Mouse (Mus musculus): Measurements from ENCODE around the gene Noc3l. TPM values are rescaled to one million over a fixed set of nuclear protein-coding genes. Genes with fewer than 3 reads are reported as not detected.

The Noc3l gene
- polyA plus RNA-seq (2014; fragmentation: Nextera tagmentation; extraction: Ambion mirVana), result 11.2 and 11.6 TPM in 2 replicates

GRCm38 (mm10) chr19:38818766-38819426 is at the start of gene Noc3l:
Noc3l (minus strand) TSS chr19:38819237.
- Histone ChIP-seq H3K9ac (ENCODE audit: low read length) (peak within 1 kb of the TSS; percentile 70), H3K27ac (ENCODE audit: low read depth, low read length) (0 out of 2 replicates have a peak within 1 kb of the TSS, but pooled peaks have one; percentile 17), H3K4me2 (ENCODE audit: low read depth) (peak within 1 kb of the TSS; percentile 73), H3K36me3 (ENCODE audit: control insufficient read depth, insufficient read depth, low read length) (no peaks in the 10 kb centered on the region; the same call in 1 of the 2 replicates), H3K4me3 (ENCODE audit: low read depth, low read length) (peak within 1 kb of the TSS; percentile 85), H3K4me1 (ENCODE audit: control insufficient read depth, insufficient read depth, low read length) (peaks cover 4% of the 10 kb centered on the region; the same call in 1 of the 2 replicates), H3K9me3 (ENCODE audit: control insufficient read depth, low read length) (no peaks in the 10 kb centered on the region), H3K27me3 (ENCODE audit: control insufficient read depth, insufficient read depth, low read length) (no peaks in the 10 kb centered on the region)
- ATAC-seq (ENCODE audit: insufficient read depth, low FRiP score, low TSS enrichment) (peak; percentile 94), DNase-seq (ENCODE audit: low spot score) (peak; percentile 96)
- under 1% methylated on average over 36 of the region's 38 CpGs for WGBS

GRCm38 (mm10) chr19:38862523-38862922 is 43.5 kb upstream of the Noc3l start:
- H3K4me1 ChIP-seq (ENCODE audit: control insufficient read depth, insufficient read depth, low read length), result no peaks in the 10 kb centered on the region
- H3K4me3 ChIP-seq (ENCODE audit: low read depth, low read length), result no peak overlapping the region
- no peak overlapping the region for H3K27ac ChIP-seq (ENCODE audit: low read depth, low read length)
- DNase-seq (ENCODE audit: low spot score) (no peak), ATAC-seq (ENCODE audit: insufficient read depth, low FRiP score, low TSS enrichment) (no peak)
- H3K4me2 ChIP-seq (ENCODE audit: low read depth), result no peak overlapping the region
- H3K9ac ChIP-seq (ENCODE audit: low read length), result no peak overlapping the region
- no peaks in the 10 kb centered on the region for H3K36me3 ChIP-seq (ENCODE audit: control insufficient read depth, insufficient read depth, low read length)
- H3K27me3 ChIP-seq (ENCODE audit: control insufficient read depth, insufficient read depth, low read length), result no peaks in the 10 kb centered on the region
- 94% methylated on average over 6 of the region's 6 CpGs for WGBS
- no peaks in the 10 kb centered on the region for H3K9me3 ChIP-seq (ENCODE audit: control insufficient read depth, low read length)

GRCm38 (mm10) chr19:38858224-38858623 is 39.2 kb upstream of the Noc3l start:
- WGBS, result 93% methylated on average over 3 of the region's 3 CpGs
- H3K4me2 ChIP-seq (ENCODE audit: low read depth), result no peak overlapping the region
- H3K36me3 ChIP-seq (ENCODE audit: control insufficient read depth, insufficient read depth, low read length), result no peaks in the 10 kb centered on the region
- no peak for ATAC-seq (ENCODE audit: insufficient read depth, low FRiP score, low TSS enrichment)
- H3K9me3 ChIP-seq (ENCODE audit: control insufficient read depth, low read length), result no peaks in the 10 kb centered on the region
- no peaks in the 10 kb centered on the region for H3K27me3 ChIP-seq (ENCODE audit: control insufficient read depth, insufficient read depth, low read length)
- H3K4me3 ChIP-seq (ENCODE audit: low read depth, low read length), result no peak overlapping the region
- H3K27ac ChIP-seq (ENCODE audit: low read depth, low read length), result no peak overlapping the region
- H3K9ac ChIP-seq (ENCODE audit: low read length), result no peak overlapping the region
- DNase-seq (ENCODE audit: low spot score), result no peak
- no peaks in the 10 kb centered on the region for H3K4me1 ChIP-seq (ENCODE audit: control insufficient read depth, insufficient read depth, low read length)

GRCm38 (mm10) chr19:38846373-38846772 is 27.3 kb upstream of the Noc3l start:
- H3K4me2 ChIP-seq (ENCODE audit: low read depth), result no peak overlapping the region
- DNase-seq (ENCODE audit: low spot score) (no peak), ATAC-seq (ENCODE audit: insufficient read depth, low FRiP score, low TSS enrichment) (no peak)
- H3K4me1 ChIP-seq (ENCODE audit: control insufficient read depth, insufficient read depth, low read length), result no peaks in the 10 kb centered on the region
- no peak overlapping the region for H3K9ac ChIP-seq (ENCODE audit: low read length)
- H3K9me3 ChIP-seq (ENCODE audit: control insufficient read depth, low read length), result no peaks in the 10 kb centered on the region
- 93% methylated on average over 2 of the region's 2 CpGs for WGBS
- no peaks in the 10 kb centered on the region for H3K36me3 ChIP-seq (ENCODE audit: control insufficient read depth, insufficient read depth, low read length)
- H3K27ac ChIP-seq (ENCODE audit: low read depth, low read length), result no peak overlapping the region
- H3K27me3 ChIP-seq (ENCODE audit: control insufficient read depth, insufficient read depth, low read length), result no peaks in the 10 kb centered on the region
- no peak overlapping the region for H3K4me3 ChIP-seq (ENCODE audit: low read depth, low read length)

GRCm38 (mm10) chr19:38844817-38845216 is 25.8 kb upstream of the Noc3l start:
- 80% methylated on average over 5 of the region's 5 CpGs for WGBS
- DNase-seq (ENCODE audit: low spot score) (no peak), ATAC-seq (ENCODE audit: insufficient read depth, low FRiP score, low TSS enrichment) (no peak)
- Histone ChIP-seq H3K4me1 (ENCODE audit: control insufficient read depth, insufficient read depth, low read length) (no peaks in the 10 kb centered on the region), H3K4me2 (ENCODE audit: low read depth) (no peak overlapping the region), H3K27ac (ENCODE audit: low read depth, low read length) (no peak overlapping the region), H3K9me3 (ENCODE audit: control insufficient read depth, low read length) (no peaks in the 10 kb centered on the region), H3K36me3 (ENCODE audit: control insufficient read depth, insufficient read depth, low read length) (no peaks in the 10 kb centered on the region), H3K9ac (ENCODE audit: low read length) (no peak overlapping the region), H3K27me3 (ENCODE audit: control insufficient read depth, insufficient read depth, low read length) (no peaks in the 10 kb centered on the region), H3K4me3 (ENCODE audit: low read depth, low read length) (no peak overlapping the region)

- WGBS, result under 1% methylated on average over 53 of the region's 54 CpGs
- peak; percentile 52 for ATAC-seq (ENCODE audit: insufficient read depth, low FRiP score, low TSS enrichment)
- DNase-seq (ENCODE audit: low spot score), result peak; percentile 59
- Histone ChIP-seq H3K27ac (ENCODE audit: low read depth, low read length) (peak overlapping the region; percentile 84), H3K4me2 (ENCODE audit: low read depth) (peak overlapping the region; percentile 60), H3K4me3 (ENCODE audit: low read depth, low read length) (peak overlapping the region; percentile 84), H3K27me3 (ENCODE audit: control insufficient read depth, insufficient read depth, low read length) (no peaks in the 10 kb centered on the region), H3K9ac (ENCODE audit: low read length) (peak overlapping the region; percentile 91), H3K9me3 (ENCODE audit: control insufficient read depth, low read length) (no peaks in the 10 kb centered on the region), H3K4me1 (ENCODE audit: control insufficient read depth, insufficient read depth, low read length) (no peaks in the 10 kb centered on the region), H3K36me3 (ENCODE audit: control insufficient read depth, insufficient read depth, low read length) (no peaks in the 10 kb centered on the region)
Observed at GRCm38 (mm10) chr19:38837171-38837641, 18.2 kb upstream of the Noc3l start.

GRCm38 (mm10) chr19:38836438-38837170 is 17.6 kb upstream of the Noc3l start, which contains the start of gene Tbc1d12:
Tbc1d12 (plus strand) TSS chr19:38836579.
- Histone ChIP-seq H3K27me3 (ENCODE audit: control insufficient read depth, insufficient read depth, low read length) (no peaks in the 10 kb centered on the region), H3K4me2 (ENCODE audit: low read depth) (peak within 1 kb of the TSS; percentile 60), H3K4me3 (ENCODE audit: low read depth, low read length) (peak within 1 kb of the TSS; percentile 84), H3K9me3 (ENCODE audit: control insufficient read depth, low read length) (no peaks in the 10 kb centered on the region), H3K4me1 (ENCODE audit: control insufficient read depth, insufficient read depth, low read length) (no peaks in the 10 kb centered on the region), H3K36me3 (ENCODE audit: control insufficient read depth, insufficient read depth, low read length) (no peaks in the 10 kb centered on the region), H3K9ac (ENCODE audit: low read length) (peak within 1 kb of the TSS; percentile 91), H3K27ac (ENCODE audit: low read depth, low read length) (peak within 1 kb of the TSS; percentile 84)
- 0% methylated on average over 79 of the region's 101 CpGs for WGBS
- ATAC-seq (ENCODE audit: insufficient read depth, low FRiP score, low TSS enrichment), result peak; percentile 92
- peak; percentile 93 for DNase-seq (ENCODE audit: low spot score)

DNA sequence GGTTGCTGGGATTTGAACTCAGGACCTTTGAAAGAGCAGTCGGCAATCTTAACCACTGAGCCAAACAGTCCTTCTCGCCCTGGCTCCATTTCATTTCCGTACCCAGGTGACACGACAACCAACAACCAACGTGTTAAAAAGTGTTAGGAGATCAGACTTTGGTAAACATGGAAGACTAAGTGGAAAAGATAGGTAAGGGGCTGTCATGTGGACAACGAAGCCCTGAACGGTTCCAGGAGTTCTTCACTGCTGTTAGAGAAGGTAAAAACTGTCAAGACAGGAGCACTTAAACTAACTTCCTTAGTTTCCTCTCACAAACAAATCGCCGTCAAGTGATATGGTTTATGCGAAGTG is 17.0 kb upstream of the Noc3l start:
- WGBS, result 27% methylated on average over 10 of the region's 10 CpGs
- Histone ChIP-seq H3K4me2 (ENCODE audit: low read depth) (peak overlapping the region; percentile 60), H3K4me3 (ENCODE audit: low read depth, low read length) (peak overlapping the region; percentile 84), H3K27ac (ENCODE audit: low read depth, low read length) (no peak overlapping the region; the same call in 1 of the 2 replicates), H3K9ac (ENCODE audit: low read length) (peak overlapping the region; percentile 91), H3K36me3 (ENCODE audit: control insufficient read depth, insufficient read depth, low read length) (no peaks in the 10 kb centered on the region), H3K27me3 (ENCODE audit: control insufficient read depth, insufficient read depth, low read length) (no peaks in the 10 kb centered on the region), H3K4me1 (ENCODE audit: control insufficient read depth, insufficient read depth, low read length) (no peaks in the 10 kb centered on the region), H3K9me3 (ENCODE audit: control insufficient read depth, low read length) (no peaks in the 10 kb centered on the region)
- DNase-seq (ENCODE audit: low spot score), result no peak
- ATAC-seq (ENCODE audit: insufficient read depth, low FRiP score, low TSS enrichment), result peak; percentile 2; the same call in 1 of the 2 replicates
